Mouse (Mus musculus) limb, embryonic 14.5 days (tissue): ENCODE data around the gene Son. TPM values are rescaled to one million over a fixed set of nuclear protein-coding genes. Genes with fewer than 3 reads are reported as not detected.

Source experiments
- ATAC-seq: fragments of 200-750 bp; cut with Nextera tagmentation; 2 replicates; pipeline ENCODE4 v1.8.0; 2017; ENCODE audit warnings: low read depth, moderate number of reproducible peaks, moderate TSS enrichment; ENCODE audit not compliant: low FRiP score
- DNase-seq: peaks from one replicate; pipeline ENCODE4 v3.0.0-alpha.2; 2015; ENCODE audit warnings: low spot score
- H3K27ac ChIP-seq: fragments of 300-500 bp; sonication (generic); replicated peaks from 2 replicates; pipeline ENCODE4 v1.5.1; 2014; ENCODE audit warnings: low read depth, mild to moderate bottlenecking, low read length, moderate library complexity, mixed read lengths
- H3K27me3 ChIP-seq: fragments of 300-500 bp; sonication (generic); 2 replicates; pipeline ENCODE4 v1.6.1; 2014; ENCODE audit warnings: low read length, mixed read lengths; ENCODE audit not compliant: control insufficient read depth, insufficient read depth
- H3K36me3 ChIP-seq: fragments of 300-500 bp; sonication (generic); 2 replicates; pipeline ENCODE4 v1.6.1; 2014; ENCODE audit warnings: mild to moderate bottlenecking, low read length, moderate library complexity, mixed read lengths; ENCODE audit not compliant: control insufficient read depth, insufficient read depth
- H3K4me1 ChIP-seq: fragments of 300-500 bp; sonication (generic); 2 replicates; pipeline ENCODE4 v1.6.1; 2014; ENCODE audit warnings: antibody characterized with exemption, low read length, mixed read lengths; ENCODE audit not compliant: control insufficient read depth, insufficient read depth
- H3K4me2 ChIP-seq: fragments of 300-500 bp; sonication (generic); replicated peaks from 2 replicates; pipeline ENCODE4 v1.6.1; 2014; ENCODE audit warnings: low read depth, mild to moderate bottlenecking, low read length, moderate library complexity; ENCODE audit not compliant: severe bottlenecking
- H3K4me3 ChIP-seq: fragments of 300-500 bp; sonication (generic); replicated peaks from 2 replicates; pipeline ENCODE4 v1.5.1; 2014; ENCODE audit warnings: low read length
- H3K9ac ChIP-seq: fragments of 300-500 bp; sonication (generic); 2 replicates; pipeline ENCODE4 v1.6.1; 2014; ENCODE audit warnings: mild to moderate bottlenecking, low read depth, low read length, moderate library complexity; ENCODE audit not compliant: severe bottlenecking
- H3K9me3 ChIP-seq: fragments of 300-500 bp; sonication (generic); 2 replicates; pipeline ENCODE4 v1.6.1; 2016; ENCODE audit warnings: low read length; ENCODE audit not compliant: control insufficient read depth
- POLR2A ChIP-seq: fragments of 200-500 bp; IDR thresholded peaks from 2 replicates; pipeline ENCODE4 v1.8.0; 2012; ENCODE audit warnings: inconsistent platforms, mild to moderate bottlenecking, moderate library complexity, borderline replicate concordance; ENCODE audit not compliant: insufficient read depth, insufficient read length; ENCODE audit errors: extremely low read depth
- WGBS: fragments of 180-500 bp; shearing (Covaris S2); extraction: QIAGEN DNeasy Blood & Tissue Kit; methylation state at CpG from one replicate; pipeline ENCODE4 v1.1.7; 2014; 5-methylcytosine and 5-hydroxymethylcytosine counted together
- polyA plus RNA-seq, 2 experiments: library from polyadenylated mRNA; depleted of rRNA in 1 of 2; stranded (reverse) in 1 of 2; unstranded in 1 of 2; fragments of >200 nt; fragmentation: Nextera tagmentation in 1 of 2; extraction: Ambion mirVana in 1 of 2; gene quantifications; 2 replicates each; pipeline versions ENCODE4 v1.2.1 to v1.2.3; 2012 to 2014

The Son gene
- polyA plus RNA-seq, 2 experiments, result 180 to 354 TPM

DNA sequence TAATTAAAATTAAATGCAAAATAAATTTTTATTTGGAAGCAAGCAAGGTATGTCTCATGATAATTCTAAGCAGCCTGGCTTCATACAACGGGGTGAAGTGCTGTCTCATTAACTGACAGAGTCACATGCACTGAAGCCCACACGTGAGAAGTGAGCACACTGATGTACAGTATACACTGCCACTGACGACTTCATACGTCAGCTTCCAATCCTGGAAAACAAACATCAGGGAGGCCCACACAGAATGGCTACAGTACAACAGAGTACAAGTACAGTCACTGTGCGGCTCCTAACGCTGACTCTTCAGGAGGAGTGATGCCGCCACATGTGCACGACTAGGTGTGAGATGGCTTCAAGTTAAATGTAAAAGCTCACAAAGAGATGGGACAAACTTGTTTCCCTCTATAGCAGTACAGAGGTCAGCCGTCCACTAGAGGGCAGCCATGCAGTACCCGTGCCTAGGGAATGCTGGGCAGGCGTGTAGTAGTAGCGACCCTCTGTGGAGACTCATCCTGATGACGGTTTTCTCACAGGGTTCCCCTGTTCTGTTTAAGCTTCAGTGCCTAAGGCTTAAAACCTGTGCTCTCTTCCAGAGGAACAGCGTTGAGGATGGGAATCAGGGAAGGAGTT, 47.3 kb downstream of the Son start:
- no peak for TF ChIP-seq POLR2A
- 30% methylated on average over 14 of the region's 14 CpGs for WGBS
- no peak overlapping the region for H3K9ac ChIP-seq
- H3K27me3 ChIP-seq, result no peaks in the 10 kb centered on the region
- DNase-seq (peak; percentile 81), ATAC-seq (peak; percentile 87)
- H3K4me3 ChIP-seq, result no peak overlapping the region
- peaks cover 27% of the 10 kb centered on the region for H3K36me3 ChIP-seq
- no peaks in the 10 kb centered on the region for H3K9me3 ChIP-seq
- no peaks in the 10 kb centered on the region for H3K4me1 ChIP-seq
- H3K27ac ChIP-seq, result no peak overlapping the region
- H3K4me2 ChIP-seq, result no peak overlapping the region

DNA sequence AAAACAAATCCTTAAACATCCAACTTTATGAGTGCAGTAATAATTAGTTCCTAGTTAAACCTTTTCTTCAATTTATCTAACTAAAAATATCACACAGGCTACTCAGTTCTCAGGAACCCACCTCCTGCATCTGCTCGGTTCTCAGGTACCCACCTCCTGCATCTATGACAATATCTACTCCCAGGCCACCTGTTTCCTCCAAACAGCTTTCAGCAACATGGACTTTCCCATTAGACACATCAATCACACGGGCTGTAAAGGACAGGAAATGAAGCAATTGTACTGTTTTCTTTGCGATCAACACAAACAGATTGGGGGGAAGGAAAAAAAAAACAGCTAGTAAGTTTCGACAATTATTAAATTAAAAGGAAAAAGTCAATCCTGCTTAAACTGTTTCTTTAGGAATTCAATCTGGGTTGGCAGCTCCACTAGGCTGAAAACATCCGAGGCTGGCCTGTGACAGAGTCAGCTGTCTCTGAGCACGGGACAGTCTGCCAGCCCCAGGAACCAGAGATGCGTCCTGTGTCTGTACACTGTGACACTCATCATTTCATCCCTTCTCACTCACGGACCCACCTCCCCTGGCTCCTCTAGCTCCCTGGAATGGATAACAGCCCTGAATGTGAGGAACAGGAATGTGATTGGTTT, 47.9 kb downstream of the Son start:
- Histone ChIP-seq H3K36me3 (peaks cover 30% of the 10 kb centered on the region), H3K4me3 (no peak overlapping the region), H3K4me1 (no peaks in the 10 kb centered on the region), H3K27me3 (no peaks in the 10 kb centered on the region), H3K27ac (no peak overlapping the region), H3K9me3 (no peaks in the 10 kb centered on the region), H3K4me2 (no peak overlapping the region), H3K9ac (no peak overlapping the region)
- WGBS, result 41% methylated on average over 8 of the region's 8 CpGs
- DNase-seq (no peak), ATAC-seq (no peak)
- no peak for TF ChIP-seq POLR2A

DNA sequence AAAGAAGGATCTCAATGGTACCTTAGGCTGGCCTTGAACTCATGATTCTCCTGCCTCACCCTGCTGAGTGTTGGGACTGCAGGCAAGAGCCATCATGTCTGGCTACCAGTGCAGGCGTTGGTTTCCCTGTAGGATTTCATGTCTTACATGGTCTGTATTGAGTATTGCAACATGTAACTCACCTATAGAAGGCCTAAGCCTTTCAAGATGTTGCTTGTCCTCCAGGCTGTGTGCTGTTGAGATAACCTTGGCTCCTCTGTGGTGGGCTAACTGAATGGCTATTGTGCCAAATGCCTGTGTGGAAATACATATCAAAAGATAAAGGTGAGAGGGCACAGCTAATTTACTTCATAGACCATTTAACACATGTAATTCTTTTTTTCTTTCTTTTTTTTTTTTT, 51.7 kb downstream of the Son start:
- WGBS, result 76% methylated on average over 1 of the region's 1 CpGs
- H3K36me3 ChIP-seq, result peaks cover 35% of the 10 kb centered on the region
- H3K4me1 ChIP-seq, result no peaks in the 10 kb centered on the region
- no peak overlapping the region for H3K27ac ChIP-seq
- ATAC-seq, result no peak
- TF ChIP-seq POLR2A, result no peak
- H3K4me2 ChIP-seq, result no peak overlapping the region
- H3K4me3 ChIP-seq, result no peak overlapping the region
- no peaks in the 10 kb centered on the region for H3K27me3 ChIP-seq
- H3K9ac ChIP-seq, result no peak overlapping the region
- no peak for DNase-seq
- no peaks in the 10 kb centered on the region for H3K9me3 ChIP-seq

DNA sequence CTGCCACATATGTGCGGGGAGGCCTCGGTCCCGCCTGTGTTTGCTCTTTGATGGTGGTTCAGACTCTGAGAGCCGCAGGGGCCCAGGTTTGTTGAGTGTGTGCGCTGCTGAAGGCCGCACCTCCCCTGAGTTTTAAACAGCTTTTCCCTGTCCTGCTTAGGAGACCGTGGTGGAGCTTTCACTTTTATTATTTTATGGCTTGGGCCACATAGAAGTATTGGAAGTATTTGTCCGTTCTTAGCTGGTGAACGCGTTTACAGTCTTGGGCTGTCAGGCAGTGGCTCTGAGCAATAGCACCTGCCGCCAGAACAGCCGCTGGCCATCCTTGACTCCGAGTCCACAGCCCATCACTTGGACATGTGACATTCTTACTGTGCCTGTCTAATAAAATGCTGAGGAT, 54.6 kb downstream of the Son start:
- H3K4me2 ChIP-seq, result no peak overlapping the region
- H3K27ac ChIP-seq, result no peak overlapping the region
- ATAC-seq (no peak), DNase-seq (no peak)
- WGBS, result 63% methylated on average over 13 of the region's 13 CpGs
- H3K9me3 ChIP-seq, result no peaks in the 10 kb centered on the region
- H3K27me3 ChIP-seq, result no peaks in the 10 kb centered on the region
- H3K36me3 ChIP-seq, result peaks cover 51% of the 10 kb centered on the region
- no peak overlapping the region for H3K9ac ChIP-seq
- no peaks in the 10 kb centered on the region for H3K4me1 ChIP-seq
- no peak overlapping the region for H3K4me3 ChIP-seq
- TF ChIP-seq POLR2A, result no peak

DNA sequence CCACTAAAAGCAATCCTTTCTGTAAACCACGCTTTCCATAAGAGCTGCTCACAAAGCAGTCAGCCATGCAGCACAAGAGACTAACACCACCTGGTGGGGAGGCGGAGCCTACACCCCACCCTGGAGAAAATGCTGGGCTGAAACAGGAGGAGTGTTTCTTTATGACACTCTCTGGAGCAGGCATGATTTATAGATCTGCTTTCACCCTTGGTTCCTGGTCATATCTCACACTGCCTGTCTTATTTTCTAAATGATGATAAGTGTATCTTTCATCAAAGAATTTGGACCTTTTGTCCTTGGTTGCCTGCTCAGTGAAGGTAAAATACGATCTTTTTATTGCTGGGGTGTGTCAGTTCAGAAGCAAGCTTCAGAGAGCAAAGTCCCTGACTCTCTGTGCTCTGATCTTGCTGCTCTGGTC, 55.5 kb downstream of the Son start:
- TF ChIP-seq POLR2A, result no peak
- ATAC-seq, result no peak
- DNase-seq, result no peak
- Histone ChIP-seq H3K4me3 (no peak overlapping the region), H3K9me3 (no peaks in the 10 kb centered on the region), H3K9ac (no peak overlapping the region), H3K4me2 (no peak overlapping the region), H3K27me3 (no peaks in the 10 kb centered on the region), H3K27ac (no peak overlapping the region), H3K36me3 (peaks cover 48% of the 10 kb centered on the region), H3K4me1 (no peaks in the 10 kb centered on the region)
- 52% methylated on average over 3 of the region's 3 CpGs for WGBS
